Mouse (Mus musculus) T-cell, adult 66 days (primary cell): ENCODE data around the gene Fam163a. TPM values are rescaled to one million over a fixed set of nuclear protein-coding genes. Genes with fewer than 3 reads are reported as not detected.

ENCODE experiments used
- total RNA-seq, 2 experiments: library from RNA; stranded (reverse); gene quantifications; 3 replicates in 1 of 2; 4 replicates in 1 of 2; pipeline ENCODE4 v1.2.4; 2023

The Fam163a gene
- not detected for total RNA-seq

GRCm38 (mm10) chr1:156204656-156205131 lies at the start of gene Fam163a:
TSS of gene Fam163a (minus strand) at chr1:156205026.

GRCm38 (mm10) chr1:156035930-156036737 lies 168.7 kb downstream of the Fam163a start, which contains the start of gene Tor1aip1:
TSS of gene Tor1aip1 (minus strand) at chr1:156036480.

DNA sequence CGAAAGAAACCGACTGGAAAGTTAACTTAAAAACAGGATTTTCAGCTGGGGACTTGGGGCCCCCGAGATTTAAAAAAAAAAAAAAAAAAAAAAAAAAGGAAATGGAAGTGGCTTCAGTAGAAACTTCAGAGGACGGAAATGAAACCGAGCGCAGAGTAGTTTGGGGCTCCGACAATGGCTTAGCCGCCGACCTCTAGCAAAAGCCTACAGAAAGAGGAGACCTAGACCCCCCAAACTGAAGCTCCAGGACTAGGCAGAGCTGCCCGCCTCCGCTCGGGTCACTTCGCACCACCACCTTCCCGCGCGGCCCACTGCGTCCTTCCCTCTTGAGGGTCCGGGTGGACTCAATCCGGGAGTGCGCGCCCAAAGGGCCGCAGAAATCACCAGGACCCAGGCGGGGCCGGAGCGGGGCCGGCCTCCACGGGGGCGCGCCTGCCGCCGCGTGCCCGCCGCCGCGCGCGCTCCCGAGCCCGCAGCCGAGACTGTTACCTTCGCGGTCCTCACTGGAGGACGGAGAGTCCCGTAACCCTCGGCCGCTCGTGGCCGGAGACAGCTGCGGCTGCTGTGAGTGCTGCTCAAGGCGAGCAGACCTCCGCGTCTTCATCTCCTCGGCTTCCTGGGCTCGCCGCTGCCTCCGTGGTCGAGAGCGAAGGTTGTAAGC lies 169.4 kb downstream of the Fam163a start, which contains the start of gene Tor1aip2:
Tor1aip2 (plus strand) TSS at position 135 of the 661 bp plus-strand sequence.

Other genes with a start within 250 kb of the Fam163a start
- gene Cep350, start 231.8 kb downstream of the Fam163a start, total RNA-seq, result 10 to 100 TPM; 98.0 to 99.0 TPM
- 100 to 1,000 TPM; 106 to 126 TPM for gene Tor1aip2, start 169.6 kb downstream of the Fam163a start, total RNA-seq
- gene Tor1aip1, start 168.5 kb downstream of the Fam163a start, total RNA-seq, result 100 to 1,000 TPM; 119 to 125 TPM
- gene Tdrd5, start 98.6 kb upstream of the Fam163a start, total RNA-seq, result not detected
- gene Nphs2, start 105.7 kb upstream of the Fam163a start, total RNA-seq, result not detected
- gene Gm2000, start 161.0 kb upstream of the Fam163a start, total RNA-seq, result 1,000 to 10,000 TPM; 1,550 to 1,558 TPM
- gene Axdnd1, start 216.1 kb upstream of the Fam163a start, total RNA-seq, result 1 to 10 TPM in 1 of 2 experiments, under 1 TPM in 1; 0.92 to 2.4 TPM